Mouse (Mus musculus) embryonic fibroblast, embryonic 13.5 days (primary cell): ENCODE results near the gene Cacna1d.

Experiments
- CTCF ChIP-seq: IDR thresholded peaks from 2 replicates; pipeline ENCODE4 v1.5.1; 2011; ENCODE audit warnings: mild to moderate bottlenecking, control low read depth, low read length, moderate library complexity, borderline replicate concordance; ENCODE audit not compliant: insufficient read depth
- POLR2A ChIP-seq: IDR thresholded peaks from 2 replicates; pipeline ENCODE4 v1.6.1; 2011; ENCODE audit warnings: low read depth, mild to moderate bottlenecking, control low read depth, low read length, moderate library complexity

GRCm38 (mm10) chr14:30172821-30173755 lies 318.2 kb downstream of the Cacna1d start:
- no peak for TF ChIP-seq POLR2A
- no peak for TF ChIP-seq CTCF
